In genomic region chr3:35971149-35971548, GRCm38 (mm10) we compare ENCODE assay signal across 16 mouse cellular contexts.
"Had no signal": no experiment of that assay in that cellular context is flagged by ENCODE, and none has a peak within 500 bp of the region (broad histone marks: within the 10 kb centered on the region; RNA-seq: fewer than 3 reads in every experiment).

No protein-coding gene starts in this region.

- H3K27ac ChIP-seq: macrophage; midbrain, embryonic 13.5 days; midbrain, embryonic 15.5 days; neural tube, embryonic 12.5 days; stomach, embryonic 15.5 days; stomach, postnatal 0 days had no signal

- H3K9ac ChIP-seq: lung, embryonic 14.5 days; midbrain, embryonic 13.5 days; midbrain, embryonic 15.5 days; neural tube, embryonic 12.5 days; stomach, embryonic 15.5 days had no signal

- DNase-seq: lung, adult 18-20 months; lung, embryonic 14.5 days; lung, postnatal 14 days; lung, postnatal 36 days; right cerebral cortex, postnatal 14 days; thymus, adult 18-20 months; thymus, postnatal 14 days; thymus, postnatal 36 days had no signal

- H3K4me2 ChIP-seq: lung, embryonic 14.5 days; midbrain, embryonic 11.5 days; midbrain, embryonic 13.5 days; midbrain, embryonic 15.5 days; neural tube, embryonic 12.5 days; stomach, embryonic 15.5 days had no signal

- H3K27me3 ChIP-seq: megakaryocyte, embryonic 14.5 days; midbrain, embryonic 13.5 days; midbrain, embryonic 15.5 days; neural tube, embryonic 12.5 days; stomach, embryonic 15.5 days had no signal

- H3K9me3 ChIP-seq: megakaryocyte, embryonic 14.5 days; midbrain, embryonic 13.5 days; midbrain, embryonic 15.5 days; neural tube, embryonic 12.5 days; stomach, embryonic 15.5 days had no signal

- H3K4me1 ChIP-seq: midbrain, embryonic 13.5 days; midbrain, embryonic 15.5 days; neural tube, embryonic 12.5 days; stomach, embryonic 15.5 days had no signal

- H3K4me3 ChIP-seq: midbrain, embryonic 13.5 days; midbrain, embryonic 15.5 days; neural tube, embryonic 12.5 days; stomach, embryonic 15.5 days had no signal

- ATAC-seq: midbrain, embryonic 13.5 days; midbrain, embryonic 15.5 days had no signal
